Mouse (Mus musculus): ENCODE data around the gene Phf11b. TPM values are rescaled to one million over a fixed set of nuclear protein-coding genes. Genes with fewer than 3 reads are reported as not detected.
"Not testable (repeated sequence)": the region's sequence is repeated elsewhere in the genome, so short reads cannot be mapped to it uniquely, and the experiment has no call there.

Gene Phf11b
- under 1 TPM; 0.31 to 0.41 TPM for total RNA-seq (2021)

- DNase-seq, result not testable (repeated sequence)
Measured at GRCm38 (mm10) chr14:59341189-59341588, at the start of gene Phf11b. Phf11b (minus strand) TSS chr14:59341351.

- peak; percentile 49 for DNase-seq
Measured at GRCm38 (mm10) chr14:59390181-59390580, 49.0 kb upstream of the Phf11b start.

- DNase-seq, result no peak
Measured at GRCm38 (mm10) chr14:59389532-59389931, 48.4 kb upstream of the Phf11b start.

GRCm38 (mm10) chr14:59370348-59371068 lies 29.4 kb upstream of the Phf11b start:
- DNase-seq, result no peak

GRCm38 (mm10) chr14:59366386-59367105 lies 25.4 kb upstream of the Phf11b start:
- DNase-seq, result no peak

- peak; percentile 52 for DNase-seq
Measured at GRCm38 (mm10) chr14:59365244-59365644, 24.1 kb upstream of the Phf11b start, which contains the start of gene Phf11d. Phf11d (minus strand) TSS chr14:59365470.

- DNase-seq, result no peak
Measured at GRCm38 (mm10) chr14:59339541-59339940, 1.6 kb downstream of the Phf11b start.

- not testable (repeated sequence) for DNase-seq
Measured at GRCm38 (mm10) chr14:59336056-59336455, 5.1 kb downstream of the Phf11b start.

GRCm38 (mm10) chr14:59330499-59330898 lies 10.7 kb downstream of the Phf11b start:
- peak; percentile 46 for DNase-seq

- DNase-seq, result not testable (repeated sequence)
Measured at GRCm38 (mm10) chr14:59319970-59320369, 21.2 kb downstream of the Phf11b start.

- not testable (repeated sequence) for DNase-seq
Measured at GRCm38 (mm10) chr14:59319036-59319435, 22.1 kb downstream of the Phf11b start.

- not testable (repeated sequence) for DNase-seq
Measured at GRCm38 (mm10) chr14:59297391-59297790, 43.8 kb downstream of the Phf11b start, which contains the start of gene Phf11a. Phf11a (minus strand) TSS chr14:59297522.

GRCm38 (mm10) chr14:59291769-59292168 lies 49.4 kb downstream of the Phf11b start:
- DNase-seq, result not testable (repeated sequence)

- not testable (repeated sequence) for DNase-seq
Measured at GRCm38 (mm10) chr14:59274961-59275360, 66.2 kb downstream of the Phf11b start.

Other genes with a start within 250 kb of the Phf11b start
- not detected for gene 1700129C05Rik, start 198.5 kb downstream of the Phf11b start, total RNA-seq (2021)
- gene Gm5142, start 162.6 kb downstream of the Phf11b start, total RNA-seq (2021), result not detected
- gene Rcbtb1, start 140.1 kb downstream of the Phf11b start, total RNA-seq (2021), result 10 to 100 TPM; 17.3 to 18.0 TPM
- not detected for gene Gm6904, start 81.1 kb downstream of the Phf11b start, total RNA-seq (2021)
- gene Phf11a, start 43.8 kb downstream of the Phf11b start, total RNA-seq (2021), result under 1 TPM; 0.19 to 0.32 TPM
- gene Phf11d, start 24.1 kb upstream of the Phf11b start, total RNA-seq (2021), result 1 to 10 TPM; 5.6 to 6.2 TPM
- gene Phf11c, start 54.0 kb upstream of the Phf11b start, total RNA-seq (2021), result under 1 TPM; 0.77 to 0.91 TPM
- gene Setdb2, start 99.5 kb upstream of the Phf11b start, total RNA-seq (2021), result 10 to 100 TPM; 11.7 to 12.8 TPM
- gene Cab39l, start 99.6 kb upstream of the Phf11b start, total RNA-seq (2021), result 10 to 100 TPM; 19.3 to 22.5 TPM